Mouse (Mus musculus) erythroblast, embryonic 14.5 days (primary cell): ENCODE results near the gene Sncb. TPM values are rescaled to one million over a fixed set of nuclear protein-coding genes. Genes with fewer than 3 reads are reported as not detected.
A peak's percentile ranks its signal among the peaks of the same experiment; 100 is the strongest.
"Not testable (repeated sequence)": the region's sequence is repeated elsewhere in the genome, so short reads cannot be mapped to it uniquely, and the experiment has no call there.

Experiments used
- H3K27me3 ChIP-seq: 2 replicates; pipeline ENCODE4 v1.6.1; 2012; ENCODE audit warnings: inconsistent platforms; ENCODE audit not compliant: control insufficient read depth
- H3K36me3 ChIP-seq: 2 replicates; pipeline ENCODE4 v1.6.1; 2012; ENCODE audit warnings: mild to moderate bottlenecking, inconsistent platforms; ENCODE audit not compliant: control insufficient read depth
- H3K4me1 ChIP-seq: 2 replicates; pipeline ENCODE4 v1.6.1; 2012; ENCODE audit warnings: inconsistent platforms; ENCODE audit not compliant: control insufficient read depth
- H3K4me3 ChIP-seq: replicated peaks from 2 replicates; pipeline ENCODE3; 2012; ENCODE audit warnings: moderate library complexity, mild to moderate bottlenecking, inconsistent platforms
- H3K9me3 ChIP-seq: 2 replicates; pipeline ENCODE4 v1.6.1; 2012; ENCODE audit warnings: low read length, inconsistent platforms, mixed read lengths; ENCODE audit not compliant: control insufficient read depth
- GATA1 ChIP-seq: IDR thresholded peaks from 2 replicates; pipeline ENCODE4 v1.6.1; 2012; ENCODE audit warnings: low read length, inconsistent platforms, mixed read lengths
- TAL1 ChIP-seq: IDR thresholded peaks from 3 replicates; pipeline ENCODE4 v1.6.1; 2012; ENCODE audit warnings: low read length, inconsistent platforms, mixed read lengths
- polyA plus RNA-seq: library from polyadenylated mRNA; stranded (reverse); fragments of >175 nt; gene quantifications from 2 replicates; pipeline ENCODE4 v1.2.3, GENCODE M21; 2012

Sncb gene
- polyA plus RNA-seq, 1 experiment, result not detected

DNA sequence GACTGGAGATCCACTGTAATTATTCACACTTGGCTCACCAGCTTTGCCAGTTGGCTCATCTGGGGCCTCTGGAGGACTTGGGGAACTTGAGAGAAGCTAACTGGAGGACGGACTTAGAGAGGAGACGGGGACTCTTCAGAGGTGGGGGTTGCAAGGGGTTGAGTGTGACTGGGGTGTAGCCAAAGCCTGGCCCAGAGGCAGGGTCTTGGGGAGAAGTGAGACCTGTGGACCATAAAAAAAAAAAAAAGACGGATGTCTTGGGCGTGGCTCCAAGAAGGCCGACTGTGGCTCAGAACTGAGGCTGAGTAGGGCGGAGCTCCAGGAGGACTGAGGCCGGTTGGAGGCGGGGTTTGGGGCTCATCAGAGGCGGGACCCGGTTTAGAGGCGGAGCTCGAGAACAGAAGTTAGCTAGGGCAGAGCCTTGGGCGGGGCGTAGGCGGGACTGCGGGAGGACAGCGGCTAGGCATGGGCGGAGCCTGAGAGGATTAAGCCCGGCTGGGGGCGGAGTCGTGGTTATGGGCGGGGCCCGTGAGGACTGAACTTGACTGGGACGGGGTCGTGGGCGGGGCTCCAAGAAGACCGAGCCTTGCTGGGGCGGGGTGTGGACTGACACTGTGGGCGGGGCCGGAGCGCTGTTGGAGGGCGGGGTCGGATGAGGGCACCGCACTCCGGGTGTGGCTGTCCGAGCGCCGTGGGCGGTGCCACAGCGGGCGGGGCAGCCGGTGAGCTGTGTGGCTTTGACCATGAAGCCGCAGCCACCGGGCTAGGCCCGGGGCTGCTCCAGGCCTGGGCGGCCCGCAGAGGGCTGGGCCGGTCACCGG is 22.6 kb upstream of the Sncb start, which contains the start of gene Tspan17:
Gene Tspan17 (plus strand): TSS at position 638 of the 821 bp plus-strand sequence.
- H3K27me3 ChIP-seq, result peaks cover 35% of the 10 kb centered on the region

GRCm38 (mm10) chr13:54787591-54787990 is 21.2 kb upstream of the Sncb start:
- not testable (repeated sequence) for H3K9me3 ChIP-seq, H3K36me3 ChIP-seq, H3K4me3 ChIP-seq
- Histone ChIP-seq H3K27me3 (peaks cover 35% of the 10 kb centered on the region), H3K4me1 (peaks cover 14% of the 10 kb centered on the region)

More for the DNA sequence above, 22.6 kb upstream of the Sncb start, which contains the start of gene Tspan17:
- Histone ChIP-seq H3K4me3 (peak within 1 kb of the TSS; percentile 46), H3K9me3 (peaks cover 7% of the 10 kb centered on the region), H3K36me3 (no peaks in the 10 kb centered on the region), H3K4me1 (peaks cover 14% of the 10 kb centered on the region)
- TF ChIP-seq GATA1, result no peak
- no peak for TF ChIP-seq TAL1

DNA sequence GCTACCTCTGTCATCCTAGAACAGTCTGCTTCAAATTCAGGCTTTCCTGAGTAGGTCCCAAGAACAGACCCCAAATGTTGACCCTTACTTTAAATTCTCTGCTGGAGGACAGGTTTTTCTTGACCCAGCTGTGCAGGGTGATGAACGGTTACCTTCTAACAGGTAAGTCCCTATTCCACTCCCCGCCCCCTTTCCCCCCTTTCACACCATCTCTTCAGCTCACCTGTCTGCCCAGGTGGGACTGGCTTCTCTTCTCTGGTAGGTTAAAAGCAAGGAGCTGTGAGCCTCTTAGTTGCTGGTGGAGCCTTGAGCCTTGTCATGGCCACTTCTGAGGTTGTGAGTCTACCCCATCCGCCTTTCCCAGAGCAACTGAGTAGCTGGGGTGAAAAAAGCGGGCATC is 17.3 kb upstream of the Sncb start, which contains the start of gene Eif4e1b:
Gene Eif4e1b (plus strand): TSS at position 301 of the 400 bp plus-strand sequence.
- Histone ChIP-seq H3K27me3 (peaks cover 4% of the 10 kb centered on the region), H3K4me3 (no peak within 1 kb of the TSS), H3K9me3 (no peaks in the 10 kb centered on the region), H3K4me1 (no peaks in the 10 kb centered on the region), H3K36me3 (no peaks in the 10 kb centered on the region)
- TF ChIP-seq TAL1 (no peak), GATA1 (no peak)

GRCm38 (mm10) chr13:54783235-54783634 is 16.8 kb upstream of the Sncb start:
- H3K4me1 ChIP-seq, result no peaks in the 10 kb centered on the region
- H3K36me3 ChIP-seq, result no peaks in the 10 kb centered on the region
- H3K27me3 ChIP-seq, result no peaks in the 10 kb centered on the region
- no peaks in the 10 kb centered on the region for H3K9me3 ChIP-seq
- TF ChIP-seq GATA1, result no peak
- TF ChIP-seq TAL1, result no peak
- no peak overlapping the region for H3K4me3 ChIP-seq

DNA sequence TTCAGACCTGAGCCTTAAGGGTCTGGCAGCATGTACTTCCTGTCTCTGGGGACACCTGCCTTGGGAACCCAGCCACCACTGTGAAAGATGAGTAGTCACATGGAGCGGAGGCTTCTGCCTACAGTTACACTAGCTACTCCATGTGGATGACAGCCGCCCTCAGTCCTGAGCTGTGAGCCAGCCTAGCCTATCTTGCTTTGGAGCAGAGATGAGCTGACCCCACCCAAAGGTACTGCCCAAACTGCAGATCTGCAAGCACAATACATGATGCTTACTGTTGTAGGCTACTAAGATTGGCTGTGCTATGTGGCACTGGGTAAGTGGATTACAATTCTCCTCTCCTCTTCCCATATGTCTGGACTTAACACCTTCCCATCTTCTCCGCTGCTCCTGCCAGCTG is 14.7 kb upstream of the Sncb start:
- Histone ChIP-seq H3K27me3 (no peaks in the 10 kb centered on the region), H3K4me1 (no peaks in the 10 kb centered on the region), H3K9me3 (no peaks in the 10 kb centered on the region), H3K36me3 (no peaks in the 10 kb centered on the region), H3K4me3 (no peak overlapping the region)
- no peak for TF ChIP-seq GATA1
- no peak for TF ChIP-seq TAL1

- H3K36me3 ChIP-seq, result no peaks in the 10 kb centered on the region
- no peaks in the 10 kb centered on the region for H3K9me3 ChIP-seq
- no peaks in the 10 kb centered on the region for H3K4me1 ChIP-seq
- H3K27me3 ChIP-seq, result no peaks in the 10 kb centered on the region
- TF ChIP-seq GATA1 (no peak), TAL1 (no peak)
- no peak overlapping the region for H3K4me3 ChIP-seq
Measured at GRCm38 (mm10) chr13:54780592-54780991, 14.2 kb upstream of the Sncb start.

GRCm38 (mm10) chr13:54767012-54767411 is 617 bp upstream of the Sncb start:
- peaks cover 44% of the 10 kb centered on the region for H3K27me3 ChIP-seq
- TF ChIP-seq TAL1 (no peak), GATA1 (no peak)
- peaks cover 12% of the 10 kb centered on the region for H3K9me3 ChIP-seq
- H3K4me3 ChIP-seq, result no peak overlapping the region
- H3K4me1 ChIP-seq, result no peaks in the 10 kb centered on the region
- H3K36me3 ChIP-seq, result no peaks in the 10 kb centered on the region

- Histone ChIP-seq H3K9me3 (peaks cover 9% of the 10 kb centered on the region), H3K4me1 (no peaks in the 10 kb centered on the region), H3K36me3 (no peaks in the 10 kb centered on the region), H3K4me3 (no peak overlapping the region), H3K27me3 (peaks cover 44% of the 10 kb centered on the region)
- no peak for TF ChIP-seq GATA1
- no peak for TF ChIP-seq TAL1
Measured at GRCm38 (mm10) chr13:54765281-54766191, 859 bp downstream of the Sncb start.

DNA sequence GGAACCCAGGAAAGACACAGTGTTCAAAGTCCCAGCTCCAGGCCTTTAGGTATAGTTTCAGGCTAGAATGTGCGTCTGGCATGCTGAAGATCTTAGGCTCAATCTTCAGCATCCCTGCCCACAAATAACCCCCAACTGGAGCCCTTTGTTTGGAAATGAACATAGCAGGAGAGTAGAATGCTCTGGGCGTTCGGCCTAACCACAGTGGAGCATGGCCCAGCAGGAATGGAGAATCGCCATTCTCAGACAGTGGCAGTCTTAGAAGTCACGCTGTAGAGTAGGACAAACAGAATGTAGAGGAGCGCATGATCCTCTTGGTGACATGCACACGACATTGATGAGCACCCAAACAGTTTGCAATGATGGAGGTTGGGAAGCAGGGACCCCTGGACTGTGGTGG is 5.5 kb downstream of the Sncb start:
- peaks cover 55% of the 10 kb centered on the region for H3K27me3 ChIP-seq
- H3K36me3 ChIP-seq, result no peaks in the 10 kb centered on the region
- H3K4me1 ChIP-seq, result peaks cover 6% of the 10 kb centered on the region
- H3K9me3 ChIP-seq, result no peaks in the 10 kb centered on the region
- no peak for TF ChIP-seq GATA1
- no peak for TF ChIP-seq TAL1
- no peak overlapping the region for H3K4me3 ChIP-seq
